Mouse (Mus musculus) lung, postnatal 0 days (tissue): ENCODE data around the gene Uso1.

ENCODE experiments used
- CTCF ChIP-seq: IDR thresholded peaks from 2 replicates; pipeline ENCODE4 v1.5.1; 2016; ENCODE audit warnings: antibody characterized with exemption, mild to moderate bottlenecking
- EP300 ChIP-seq: IDR thresholded peaks from 2 replicates; pipeline ENCODE4 v1.6.1; 2016; ENCODE audit warnings: antibody characterized with exemption, mild to moderate bottlenecking, control low read depth

DNA sequence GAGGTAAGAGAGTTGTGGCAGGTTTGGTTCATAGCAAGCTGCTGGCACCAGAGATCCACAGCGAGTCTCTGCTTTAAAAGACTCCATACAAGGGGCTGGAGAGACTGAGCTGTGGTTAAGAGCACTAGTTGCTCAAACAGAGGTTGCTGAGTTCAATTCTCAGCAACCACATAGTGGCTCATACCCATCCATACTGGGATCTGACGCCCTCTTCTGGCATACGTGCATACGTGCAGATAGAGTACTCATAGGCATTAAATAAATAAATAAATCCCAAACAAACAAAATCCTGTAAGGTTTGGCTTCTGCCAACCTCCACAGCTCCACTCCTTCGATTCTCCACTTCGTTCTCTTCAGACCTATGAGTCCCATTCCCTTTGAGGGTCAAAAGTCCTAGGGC is 114.3 kb downstream of the Uso1 start:
- TF ChIP-seq EP300, result no peak
- TF ChIP-seq CTCF, result no peak
